Mouse (Mus musculus) lung, adult 2 months (tissue): ENCODE measurements around the gene Slu7. TPM values are rescaled to one million over a fixed set of nuclear protein-coding genes. Genes with fewer than 3 reads are reported as not detected.

ENCODE experiments used
- DNase-seq: peaks from one replicate; pipeline ENCODE4 v3.0.0; 2022
- H3K4me1 ChIP-seq: fragments of 200-500 bp; 2 replicates; pipeline ENCODE4 v1.6.1; 2011; ENCODE audit warnings: low read length; ENCODE audit not compliant: control insufficient read depth, insufficient read depth
- H3K4me3 ChIP-seq: fragments of 200-500 bp; replicated peaks from 2 replicates; pipeline ENCODE3; 2011; ENCODE audit warnings: low read depth, mild to moderate bottlenecking, control low read depth, low read length; ENCODE audit errors: extremely low read depth
- CTCF ChIP-seq: fragments of 200-500 bp; IDR thresholded peaks from 2 replicates; pipeline ENCODE4 v1.5.1; 2011; ENCODE audit warnings: mild to moderate bottlenecking, low read length, control low read depth; ENCODE audit not compliant: insufficient read depth
- POLR2A ChIP-seq: fragments of 200-500 bp; IDR thresholded peaks from 2 replicates; pipeline ENCODE4 v1.6.1; 2011; ENCODE audit warnings: low read depth, mild to moderate bottlenecking, control low read depth, low read length, borderline replicate concordance; ENCODE audit errors: extremely low read depth
- WGBS: fragments of 180-500 bp; shearing (Covaris S2); methylation state at CpG from one replicate; pipeline ENCODE4 v1.1.7; 2018; 5-methylcytosine and 5-hydroxymethylcytosine counted together
- polyA plus RNA-seq: library from polyadenylated mRNA; depleted of rRNA; stranded (reverse); fragments of >200 nt; gene quantifications from 2 replicates; pipeline ENCODE4 v1.2.3, GENCODE M21; 2012

The Slu7 gene
- polyA plus RNA-seq, 1 experiment, result 6.0 TPM

- DNase-seq, result no peak
- no peak for TF ChIP-seq CTCF
- 82% methylated on average over 3 of the region's 3 CpGs for WGBS
- no peak overlapping the region for H3K4me3 ChIP-seq
- 0 out of 2 replicates have a peak, but pooled peaks cover 5% of the 10 kb centered on the region for H3K4me1 ChIP-seq
These were observed 45.8 kb downstream of the Slu7 start for GRCm38 (mm10) chr11:43479376-43479775.

GRCm38 (mm10) chr11:43480561-43480960, 47.0 kb downstream of the Slu7 start:
- DNase-seq, result no peak
- Histone ChIP-seq H3K4me1 (0 out of 2 replicates have a peak, but pooled peaks cover 5% of the 10 kb centered on the region), H3K4me3 (no peak overlapping the region)
- TF ChIP-seq POLR2A (no peak), CTCF (no peak)
- WGBS, result 28% methylated on average over 5 of the region's 5 CpGs

GRCm38 (mm10) chr11:43481672-43482522, 48.4 kb downstream of the Slu7 start:
- TF ChIP-seq POLR2A (no peak), CTCF (no peak)
- 37% methylated on average over 3 of the region's 3 CpGs for WGBS
- Histone ChIP-seq H3K4me1 (0 out of 2 replicates have a peak, but pooled peaks cover 5% of the 10 kb centered on the region), H3K4me3 (no peak overlapping the region)
- DNase-seq, result peak; percentile 14

- no peak for DNase-seq
- H3K4me1 ChIP-seq, result 0 out of 2 replicates have a peak, but pooled peaks cover 5% of the 10 kb centered on the region
- TF ChIP-seq CTCF, result no peak
- TF ChIP-seq POLR2A, result no peak
- WGBS, result 27% methylated on average over 6 of the region's 6 CpGs
- no peak overlapping the region for H3K4me3 ChIP-seq
These were observed 49.7 kb downstream of the Slu7 start for GRCm38 (mm10) chr11:43483122-43483792.

GRCm38 (mm10) chr11:43484057-43484456, 50.5 kb downstream of the Slu7 start:
- Histone ChIP-seq H3K4me3 (no peak overlapping the region), H3K4me1 (0 out of 2 replicates have a peak, but pooled peaks cover 5% of the 10 kb centered on the region)
- DNase-seq, result no peak
- 60% methylated on average over 4 of the region's 4 CpGs for WGBS
- TF ChIP-seq CTCF (no peak), POLR2A (no peak)

- no peak for DNase-seq
- Histone ChIP-seq H3K4me3 (no peak overlapping the region), H3K4me1 (0 out of 2 replicates have a peak, but pooled peaks cover 5% of the 10 kb centered on the region)
- WGBS, result 50% methylated on average over 11 of the region's 11 CpGs
- TF ChIP-seq CTCF (no peak), POLR2A (no peak)
These were observed 51.1 kb downstream of the Slu7 start for GRCm38 (mm10) chr11:43484652-43485051.

GRCm38 (mm10) chr11:43485855-43486254, 52.3 kb downstream of the Slu7 start:
- Histone ChIP-seq H3K4me1 (0 out of 2 replicates have a peak, but pooled peaks cover 5% of the 10 kb centered on the region), H3K4me3 (no peak overlapping the region)
- TF ChIP-seq CTCF, result no peak
- no peak for TF ChIP-seq POLR2A
- DNase-seq, result no peak
- 82% methylated on average over 9 of the region's 9 CpGs for WGBS

GRCm38 (mm10) chr11:43492663-43493062, 59.1 kb downstream of the Slu7 start:
- peak; percentile 79 for DNase-seq
- WGBS, result 31% methylated on average over 7 of the region's 7 CpGs
- TF ChIP-seq POLR2A (no peak), CTCF (peak; percentile 91)
- H3K4me3 ChIP-seq, result no peak overlapping the region
- no peaks in the 10 kb centered on the region for H3K4me1 ChIP-seq

- peak; percentile 56 for DNase-seq
- no peak overlapping the region for H3K4me3 ChIP-seq
- no peak for TF ChIP-seq POLR2A
- peak; percentile 77 for TF ChIP-seq CTCF
- 28% methylated on average over 6 of the region's 6 CpGs for WGBS
- H3K4me1 ChIP-seq, result no peaks in the 10 kb centered on the region
These were observed 60.4 kb downstream of the Slu7 start for GRCm38 (mm10) chr11:43493815-43494409.
